Mouse (Mus musculus) stomach, embryonic 15.5 days (tissue): ENCODE measurements around the gene Gm31371. TPM values are rescaled to one million over a fixed set of nuclear protein-coding genes. Genes with fewer than 3 reads are reported as not detected.

ENCODE experiments used
- polyA plus RNA-seq: library from polyadenylated mRNA; unstranded; fragments of >200 nt; fragmentation: Nextera tagmentation; extraction: Ambion mirVana; gene quantifications from 2 replicates; pipeline ENCODE4 v1.2.1, GENCODE M21; 2015

Gene Gm31371
- polyA plus RNA-seq, 1 experiment from 2014 or later: not detected

Other genes starting within 250 kb of the Gm31371 start
- 0.08 TPM in 1 of 2 replicates, not detected in the other for gene 4930467E23Rik, start 173.8 kb upstream of the Gm31371 start, polyA plus RNA-seq